Mouse (Mus musculus): ENCODE data around the gene Myo1d. TPM values are rescaled to one million over a fixed set of nuclear protein-coding genes. Genes with fewer than 3 reads are reported as not detected.

Myo1d gene
- polyA plus RNA-seq, 1 experiment: 109 TPM

GRCm38 (mm10) chr11:80784294-80784743 is 4.5 kb upstream of the Myo1d start:
- no peak for DNase-seq (ENCODE audit: low read depth, low spot score)
- 21% methylated on average over 3 of the region's 3 CpGs for WGBS

GRCm38 (mm10) chr11:80783460-80783859 is 3.6 kb upstream of the Myo1d start:
- WGBS: 31% methylated on average over 7 of the region's 7 CpGs

GRCm38 (mm10) chr11:80781535-80781934 is 1.7 kb upstream of the Myo1d start:
- 59% methylated on average over 2 of the region's 2 CpGs for WGBS
- DNase-seq (ENCODE audit: low read depth, low spot score): no peak

More at GRCm38 (mm10) chr11:80783460-80783859, 3.6 kb upstream of the Myo1d start:
- no peak for DNase-seq (ENCODE audit: low read depth, low spot score)

GRCm38 (mm10) chr11:80778916-80779526 is 804 bp downstream of the Myo1d start:
- DNase-seq (ENCODE audit: low read depth, low spot score): no peak
- 2% methylated on average over 18 of the region's 18 CpGs for WGBS

- WGBS: 30% methylated on average over 6 of the region's 6 CpGs
- no peak for DNase-seq (ENCODE audit: low read depth, low spot score)
Observed at GRCm38 (mm10) chr11:80778157-80778556, 1.7 kb downstream of the Myo1d start.

GRCm38 (mm10) chr11:80777708-80778107 is 2.1 kb downstream of the Myo1d start:
- 53% methylated on average over 2 of the region's 2 CpGs for WGBS

GRCm38 (mm10) chr11:80775535-80775934 is 4.3 kb downstream of the Myo1d start:
- no peak for DNase-seq (ENCODE audit: low read depth, low spot score)
- WGBS: 38% methylated on average over 3 of the region's 3 CpGs

More at GRCm38 (mm10) chr11:80777708-80778107, 2.1 kb downstream of the Myo1d start:
- no peak for DNase-seq (ENCODE audit: low read depth, low spot score)

- no peak for DNase-seq (ENCODE audit: low read depth, low spot score)
- 92% methylated on average over 6 of the region's 6 CpGs for WGBS
Observed at GRCm38 (mm10) chr11:80772595-80773210, 7.1 kb downstream of the Myo1d start.

- 69% methylated on average over 5 of the region's 5 CpGs for WGBS
- no peak for DNase-seq (ENCODE audit: low read depth, low spot score)
Observed at GRCm38 (mm10) chr11:80771596-80772250, 8.1 kb downstream of the Myo1d start.

- no peak for DNase-seq (ENCODE audit: low read depth, low spot score)
- 89% methylated on average over 3 of the region's 3 CpGs for WGBS
Observed at GRCm38 (mm10) chr11:80771186-80771585, 8.6 kb downstream of the Myo1d start.

GRCm38 (mm10) chr11:80767320-80767617 is 12.6 kb downstream of the Myo1d start:
- WGBS: 41% methylated on average over 3 of the region's 3 CpGs
- DNase-seq (ENCODE audit: low read depth, low spot score): no peak

GRCm38 (mm10) chr11:80766472-80767319 is 13.1 kb downstream of the Myo1d start:
- DNase-seq (ENCODE audit: low read depth, low spot score): no peak
- WGBS: 36% methylated on average over 6 of the region's 6 CpGs

- DNase-seq (ENCODE audit: low read depth, low spot score): no peak
- WGBS: 86% methylated on average over 4 of the region's 4 CpGs
Observed at GRCm38 (mm10) chr11:80766068-80766467, 13.8 kb downstream of the Myo1d start.

GRCm38 (mm10) chr11:80762066-80762465 is 17.8 kb downstream of the Myo1d start:
- WGBS: 54% methylated on average over 4 of the region's 4 CpGs
- DNase-seq (ENCODE audit: low read depth, low spot score): no peak

- WGBS: 39% methylated on average over 3 of the region's 3 CpGs
- DNase-seq (ENCODE audit: low read depth, low spot score): no peak
Observed at GRCm38 (mm10) chr11:80761285-80761974, 18.4 kb downstream of the Myo1d start.

GRCm38 (mm10) chr11:80759023-80759422 is 20.8 kb downstream of the Myo1d start:
- WGBS: 43% methylated on average over 3 of the region's 3 CpGs
- DNase-seq (ENCODE audit: low read depth, low spot score): no peak

- DNase-seq (ENCODE audit: low read depth, low spot score): no peak
Observed at GRCm38 (mm10) chr11:80754201-80754600, 25.6 kb downstream of the Myo1d start.

GRCm38 (mm10) chr11:80751168-80751567 is 28.7 kb downstream of the Myo1d start:
- WGBS: 95% methylated on average over 1 of the region's 1 CpGs
- DNase-seq (ENCODE audit: low read depth, low spot score): no peak

More at GRCm38 (mm10) chr11:80754201-80754600, 25.6 kb downstream of the Myo1d start:
- 67% methylated on average over 2 of the region's 2 CpGs for WGBS

- 96% methylated on average over 1 of the region's 1 CpGs for WGBS
- no peak for DNase-seq (ENCODE audit: low read depth, low spot score)
Observed at GRCm38 (mm10) chr11:80749187-80749586, 30.6 kb downstream of the Myo1d start.

All from large intestine, adult 2 months (tissue).